Mouse (Mus musculus) hindbrain, postnatal 0 days (tissue): ENCODE data around the gene Gpc6. TPM values are rescaled to one million over a fixed set of nuclear protein-coding genes. Genes with fewer than 3 reads are reported as not detected.
"Not testable (repeated sequence)": the region's sequence is repeated elsewhere in the genome, so short reads cannot be mapped to it uniquely, and the experiment has no call there.

ENCODE experiments used
- ATAC-seq: fragments of 200-750 bp; cut with Nextera tagmentation; 2 replicates; pipeline ENCODE4 v1.8.0; 2017; ENCODE audit warnings: mild to moderate bottlenecking, moderate TSS enrichment, moderate library complexity
- DNase-seq: peaks from one replicate; pipeline ENCODE4 v3.0.0-alpha.2; 2015; ENCODE audit warnings: low spot score
- H3K27ac ChIP-seq: fragments of 300-500 bp; sonication (generic); 2 replicates; pipeline ENCODE4 v1.5.1; 2014; ENCODE audit warnings: mild to moderate bottlenecking
- H3K27me3 ChIP-seq: fragments of 300-500 bp; sonication (generic); 2 replicates; pipeline ENCODE4 v1.6.1; 2014; ENCODE audit warnings: low read length, mixed read lengths; ENCODE audit not compliant: insufficient read depth
- H3K36me3 ChIP-seq: fragments of 300-500 bp; sonication (generic); 2 replicates; pipeline ENCODE4 v1.6.1; 2014; ENCODE audit warnings: low read length, mixed read lengths; ENCODE audit not compliant: insufficient read depth
- H3K4me1 ChIP-seq: fragments of 300-500 bp; sonication (generic); 2 replicates; pipeline ENCODE4 v1.6.1; 2014; ENCODE audit warnings: antibody characterized with exemption, low read length, mixed read lengths; ENCODE audit not compliant: insufficient read depth
- H3K4me2 ChIP-seq: fragments of 300-500 bp; sonication (generic); 2 replicates; pipeline ENCODE4 v1.6.1; 2014; ENCODE audit warnings: low read depth, mild to moderate bottlenecking, low read length, moderate library complexity, mixed read lengths
- H3K4me3 ChIP-seq: fragments of 300-500 bp; sonication (generic); 2 replicates; pipeline ENCODE4 v1.5.1; 2014; ENCODE audit warnings: low read length
- H3K9ac ChIP-seq: fragments of 300-500 bp; sonication (generic); replicated peaks from 2 replicates; pipeline ENCODE4 v1.6.1; 2014; ENCODE audit warnings: mild to moderate bottlenecking, low read length, moderate library complexity, mixed read lengths
- H3K9me3 ChIP-seq: fragments of 300-500 bp; sonication (generic); 2 replicates; pipeline ENCODE4 v1.6.1; 2016; ENCODE audit warnings: low read length, mixed read lengths
- CTCF ChIP-seq: IDR thresholded peaks from 2 replicates; pipeline ENCODE4 v1.5.1; 2016; ENCODE audit warnings: antibody characterized with exemption, control low read depth, low read depth
- WGBS: fragments of 180-500 bp; shearing (Covaris S2); extraction: QIAGEN DNeasy Blood & Tissue Kit; methylation state at CpG from one replicate; pipeline ENCODE4 v1.1.7; 2014; 5-methylcytosine and 5-hydroxymethylcytosine counted together
- polyA plus RNA-seq: library from polyadenylated mRNA; unstranded; fragments of >200 nt; fragmentation: Nextera tagmentation; extraction: Ambion mirVana; gene quantifications from 2 replicates; pipeline ENCODE4 v1.2.1, GENCODE M21; 2015
- total RNA-seq: library from RNA; depleted of rRNA; stranded (reverse); fragments of >200 nt; gene quantifications from 2 replicates; pipeline ENCODE4 v1.2.3, GENCODE M21; 2014

The Gpc6 gene
- total and polyA plus RNA-seq, 2 experiments from 2014 or later, result 17.9 to 28.5 TPM

- WGBS, result 20% methylated on average over 7 of the region's 7 CpGs
- H3K9ac ChIP-seq, result no peak overlapping the region
- H3K4me1 ChIP-seq, result no peaks in the 10 kb centered on the region
- H3K36me3 ChIP-seq, result no peaks in the 10 kb centered on the region
- no peaks in the 10 kb centered on the region for H3K9me3 ChIP-seq
- H3K4me3 ChIP-seq, result no peak overlapping the region
- no peaks in the 10 kb centered on the region for H3K27me3 ChIP-seq
- DNase-seq (peak; percentile 30), ATAC-seq (no peak)
- no peak overlapping the region for H3K27ac ChIP-seq
- H3K4me2 ChIP-seq, result no peak overlapping the region
- no peak for TF ChIP-seq CTCF
These were observed 501.0 kb downstream of the Gpc6 start for GRCm38 (mm10) chr14:117426116-117426515.

- Histone ChIP-seq H3K4me1 (no peaks in the 10 kb centered on the region), H3K36me3 (no peaks in the 10 kb centered on the region), H3K4me2 (no peak overlapping the region), H3K9ac (no peak overlapping the region), H3K4me3 (no peak overlapping the region), H3K27ac (no peak overlapping the region), H3K27me3 (no peaks in the 10 kb centered on the region), H3K9me3 (no peaks in the 10 kb centered on the region)
- no peak for TF ChIP-seq CTCF
- no peak for ATAC-seq
- DNase-seq, result no peak
- WGBS, result 41% methylated on average over 3 of the region's 3 CpGs
These were observed 502.7 kb downstream of the Gpc6 start for GRCm38 (mm10) chr14:117427776-117428175.

GRCm38 (mm10) chr14:117435739-117436138 lies 510.6 kb downstream of the Gpc6 start:
- WGBS, result 88% methylated on average over 13 of the region's 13 CpGs
- Histone ChIP-seq H3K4me3 (no peak overlapping the region), H3K9ac (no peak overlapping the region), H3K27me3 (no peaks in the 10 kb centered on the region), H3K4me2 (no peak overlapping the region), H3K36me3 (no peaks in the 10 kb centered on the region), H3K4me1 (no peaks in the 10 kb centered on the region), H3K9me3 (no peaks in the 10 kb centered on the region), H3K27ac (no peak overlapping the region)
- no peak for ATAC-seq
- no peak for TF ChIP-seq CTCF
- DNase-seq, result no peak

GRCm38 (mm10) chr14:117446675-117447231 lies 521.6 kb downstream of the Gpc6 start:
- DNase-seq, H3K4me1 ChIP-seq, H3K27ac ChIP-seq, H3K4me2 ChIP-seq, H3K9ac ChIP-seq, H3K27me3 ChIP-seq, H3K4me3 ChIP-seq, H3K36me3 ChIP-seq, H3K9me3 ChIP-seq: not testable (repeated sequence)
- ATAC-seq, result peak; percentile 53
- 92% methylated on average over 2 of the region's 2 CpGs for WGBS

- DNase-seq, result peak; percentile 8
These were observed 526.4 kb downstream of the Gpc6 start for GRCm38 (mm10) chr14:117451391-117451991.

GRCm38 (mm10) chr14:117452150-117452549 lies 527.0 kb downstream of the Gpc6 start:
- ATAC-seq (no peak), DNase-seq (peak; percentile 26)
- H3K4me3 ChIP-seq, result no peak overlapping the region
- no peak overlapping the region for H3K27ac ChIP-seq
- TF ChIP-seq CTCF, result no peak
- H3K4me2 ChIP-seq, result peak overlapping the region; percentile 34; the same call in 1 of the 2 replicates
- H3K9me3 ChIP-seq, result no peaks in the 10 kb centered on the region
- 0 out of 2 replicates have a peak, but pooled peaks cover 4% of the 10 kb centered on the region for H3K4me1 ChIP-seq
- H3K9ac ChIP-seq, result no peak overlapping the region
- 47% methylated on average over 7 of the region's 7 CpGs for WGBS
- no peaks in the 10 kb centered on the region for H3K27me3 ChIP-seq
- no peaks in the 10 kb centered on the region for H3K36me3 ChIP-seq

More at GRCm38 (mm10) chr14:117451391-117451991, 526.4 kb downstream of the Gpc6 start:
- H3K27ac ChIP-seq, result no peak overlapping the region
- H3K4me3 ChIP-seq, result no peak overlapping the region
- 24% methylated on average over 3 of the region's 3 CpGs for WGBS
- no peak for TF ChIP-seq CTCF
- H3K9ac ChIP-seq, result no peak overlapping the region
- H3K27me3 ChIP-seq, result no peaks in the 10 kb centered on the region
- H3K36me3 ChIP-seq, result no peaks in the 10 kb centered on the region
- ATAC-seq, result no peak
- no peak overlapping the region for H3K4me2 ChIP-seq
- no peaks in the 10 kb centered on the region for H3K9me3 ChIP-seq
- 0 out of 2 replicates have a peak, but pooled peaks cover 4% of the 10 kb centered on the region for H3K4me1 ChIP-seq

- Histone ChIP-seq H3K4me2 (no peak overlapping the region), H3K36me3 (no peaks in the 10 kb centered on the region), H3K4me1 (no peaks in the 10 kb centered on the region), H3K9me3 (no peaks in the 10 kb centered on the region), H3K9ac (no peak overlapping the region), H3K27me3 (no peaks in the 10 kb centered on the region), H3K4me3 (no peak overlapping the region), H3K27ac (no peak overlapping the region)
- ATAC-seq (no peak), DNase-seq (peak; percentile 28)
- 51% methylated on average over 2 of the region's 2 CpGs for WGBS
- no peak for TF ChIP-seq CTCF
These were observed 548.3 kb downstream of the Gpc6 start for GRCm38 (mm10) chr14:117473378-117473777.
